Mouse (Mus musculus) neutrophil, adult 59 days (primary cell): ENCODE data around the gene Dbf4. TPM values are rescaled to one million over a fixed set of nuclear protein-coding genes. Genes with fewer than 3 reads are reported as not detected.

Experiments used
- total RNA-seq, 2 experiments: library from RNA; stranded (reverse); gene quantifications; 1 replicate in 1 of 2; 2 replicates in 1 of 2; pipeline ENCODE4 v1.2.4; 2023

Dbf4 gene
- total RNA-seq, result 10 to 100 TPM; 35.2 to 36.3 TPM

DNA sequence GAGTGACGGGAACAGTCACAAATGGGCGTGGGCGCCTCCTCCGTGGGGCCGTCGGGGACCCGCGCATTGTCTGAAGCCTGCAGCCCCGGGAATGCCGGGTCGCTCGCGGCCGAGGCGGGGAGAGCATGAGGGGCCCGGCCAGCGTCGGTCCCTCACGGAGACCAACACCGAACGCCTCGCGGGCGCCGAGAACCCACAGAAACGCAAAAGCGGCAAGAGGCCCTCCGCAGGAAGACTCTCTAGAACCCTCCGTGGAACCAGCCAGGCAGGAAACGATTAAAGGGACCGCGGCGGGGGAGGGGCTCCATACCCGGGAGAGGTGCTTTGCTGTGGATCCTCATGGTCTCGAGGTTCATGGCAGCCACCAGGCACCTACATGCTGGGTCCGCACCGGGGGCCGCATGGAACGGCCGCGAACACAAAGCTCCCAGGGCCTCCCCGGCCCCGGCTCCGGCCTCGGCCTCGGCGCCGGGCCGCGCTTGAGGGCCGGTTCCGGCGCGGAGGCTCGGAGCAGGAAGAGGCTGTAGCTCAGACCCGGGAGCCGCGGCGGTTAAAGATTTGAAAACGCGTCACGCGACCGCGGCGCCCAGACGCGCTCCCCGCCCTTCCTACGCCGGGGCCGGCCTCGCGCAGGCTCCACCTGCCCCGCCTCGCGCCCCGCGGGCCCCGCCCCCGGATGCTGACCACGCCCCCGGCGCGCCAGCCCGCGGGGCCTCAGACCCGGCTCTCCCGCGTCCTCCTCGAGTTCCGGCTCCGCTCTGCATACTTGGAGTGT is at the start of gene Dbf4, which contains the start of gene Slc25a40:
Dbf4 (minus strand) TSS at position 560 of the 775 bp plus-strand sequence.
Slc25a40 (plus strand) TSS at position 694 of the 775 bp plus-strand sequence.

GRCm38 (mm10) chr5:8367614-8368327 is 54.7 kb downstream of the Dbf4 start, which contains the start of gene Adam22:
Gene Adam22 (minus strand): TSS chr5:8368160.

Other genes starting within 250 kb of the Dbf4 start
- under 1 TPM; 0.18 to 0.42 TPM for gene Adam22, start 54.6 kb downstream of the Dbf4 start, total RNA-seq
- gene Slc25a40, start 134 bp upstream of the Dbf4 start, total RNA-seq, result 1 to 10 TPM; 4.0 to 7.9 TPM
- under 1 TPM in 1 of 2 experiments, not detected in 1; 0.11 TPM for gene Rundc3b, start 200.2 kb upstream of the Dbf4 start, total RNA-seq
- gene Abcb1a, start 237.4 kb upstream of the Dbf4 start, total RNA-seq, result under 1 TPM; 0.09 to 0.11 TPM